Mouse (Mus musculus) kidney, adult 2 months (tissue): ENCODE data around the gene Iqschfp. TPM values are rescaled to one million over a fixed set of nuclear protein-coding genes. Genes with fewer than 3 reads are reported as not detected.

Experiments
- DNase-seq: peaks from one replicate; pipeline ENCODE4 v3.0.0; 2021
- H3K27ac ChIP-seq: fragments of 200-500 bp; 2 replicates; pipeline ENCODE4 v1.5.1; 2012; ENCODE audit warnings: low read depth, low read length, control low read depth, inconsistent platforms; ENCODE audit not compliant: insufficient read depth
- H3K27me3 ChIP-seq: fragments of 200-500 bp; replicated peaks from 2 replicates; pipeline ENCODE4 v1.6.1; 2012; ENCODE audit warnings: mild to moderate bottlenecking, moderate library complexity, low read length, inconsistent platforms; ENCODE audit not compliant: control insufficient read depth, insufficient read depth
- H3K36me3 ChIP-seq: fragments of 200-500 bp; 2 replicates; pipeline ENCODE4 v1.6.1; 2012; ENCODE audit warnings: mild to moderate bottlenecking, moderate library complexity, low read length, inconsistent platforms; ENCODE audit not compliant: control insufficient read depth, insufficient read depth
- H3K4me1 ChIP-seq: fragments of 200-500 bp; 2 replicates; pipeline ENCODE4 v1.6.1; 2011; ENCODE audit warnings: low read length; ENCODE audit not compliant: control insufficient read depth, insufficient read depth
- H3K4me3 ChIP-seq: fragments of 200-500 bp; 2 replicates; pipeline ENCODE4 v1.5.1; 2011; ENCODE audit warnings: mild to moderate bottlenecking, low read depth, low read length, control low read depth; ENCODE audit not compliant: insufficient read depth
- CTCF ChIP-seq: fragments of 200-500 bp; conservative IDR thresholded peaks from 2 replicates; pipeline ENCODE4 v1.5.1; 2011; ENCODE audit warnings: low read depth, mild to moderate bottlenecking, control low read depth, low read length, moderate library complexity, mixed read lengths; ENCODE audit not compliant: insufficient read depth, insufficient read length
- POLR2A ChIP-seq: fragments of 200-500 bp; IDR thresholded peaks from one replicate; pipeline ENCODE4 v1.6.1; 2011; ENCODE audit warnings: low read depth, low read length, control low read depth
- WGBS: fragments of 180-500 bp; shearing (Covaris S2); methylation state at CpG from one replicate; pipeline ENCODE4 v1.1.7; 2018; 5-methylcytosine and 5-hydroxymethylcytosine counted together
- polyA plus RNA-seq: library from polyadenylated mRNA; depleted of rRNA; stranded (reverse); fragments of >200 nt; gene quantifications from 2 replicates; pipeline ENCODE4 v1.2.3, GENCODE M21; 2012

Iqschfp gene
- polyA plus RNA-seq, 1 experiment: not detected

DNA sequence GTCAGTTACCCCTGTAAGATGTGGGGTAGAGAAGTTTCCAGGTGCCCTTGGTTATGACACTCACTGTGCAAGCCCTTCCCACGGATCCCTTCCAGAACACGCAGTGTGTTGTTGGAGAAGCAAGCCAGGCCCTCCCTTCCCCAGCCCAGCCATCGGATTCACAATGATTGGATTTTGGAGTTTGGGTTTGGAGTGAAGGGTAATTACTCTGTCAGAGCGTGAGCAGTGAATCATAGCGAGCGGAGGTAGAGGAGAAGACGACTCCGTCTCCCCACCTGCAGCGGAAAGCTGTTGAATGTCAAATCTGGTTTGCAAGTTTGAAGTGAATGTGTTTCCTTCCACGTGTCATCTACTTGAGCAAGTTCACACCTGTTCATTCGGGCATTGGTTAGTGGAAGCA, 620.3 kb downstream of the Iqschfp start:
- no peaks in the 10 kb centered on the region for H3K36me3 ChIP-seq

DNA sequence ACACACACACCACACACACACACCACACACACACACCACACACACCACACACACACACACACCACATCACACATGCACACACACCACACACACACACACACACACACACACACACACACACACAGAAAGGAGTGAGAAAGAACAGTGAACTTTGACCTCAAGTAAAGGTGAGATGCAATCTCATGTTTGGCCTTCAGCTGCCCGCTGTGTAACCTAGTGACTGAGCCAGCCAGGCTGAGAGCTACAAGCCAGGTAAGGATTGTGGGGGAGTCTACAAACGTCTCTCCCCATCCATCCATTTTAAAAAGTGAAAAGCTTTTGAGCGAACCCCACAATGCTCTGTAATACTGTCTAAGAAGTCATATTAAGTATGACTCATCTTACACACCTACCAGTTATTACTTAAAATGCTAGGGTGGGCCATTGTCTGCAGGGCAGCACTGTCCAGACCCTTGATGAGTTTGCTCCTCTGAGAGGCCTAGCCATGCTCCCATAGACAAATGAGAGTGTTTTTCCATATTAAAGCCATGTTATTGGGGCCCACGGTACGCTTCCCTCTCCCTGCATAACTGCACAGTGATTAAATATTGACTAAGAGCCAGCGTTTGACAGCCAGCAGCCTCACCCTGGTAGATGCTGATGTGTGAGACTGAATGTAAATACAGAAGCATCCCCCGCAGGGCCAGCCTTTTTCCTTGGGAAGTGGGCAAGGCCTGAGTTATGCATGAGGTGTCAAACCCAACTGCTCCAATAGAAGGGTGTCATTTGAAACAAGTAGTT, 621.5 kb downstream of the Iqschfp start:
- WGBS: 33% methylated on average over 7 of the region's 7 CpGs
- H3K27ac ChIP-seq: peak overlapping the region; percentile 62
- H3K27me3 ChIP-seq: no peaks in the 10 kb centered on the region
- peaks cover 48% of the 10 kb centered on the region for H3K4me1 ChIP-seq
- no peak overlapping the region for H3K4me3 ChIP-seq
- H3K36me3 ChIP-seq: no peaks in the 10 kb centered on the region
- no peak for TF ChIP-seq POLR2A
- no peak for TF ChIP-seq CTCF
- DNase-seq: peak; percentile 59

More for the DNA sequence above, 620.3 kb downstream of the Iqschfp start:
- H3K4me1 ChIP-seq: peaks cover 51% of the 10 kb centered on the region
- TF ChIP-seq POLR2A: no peak
- no peak for TF ChIP-seq CTCF
- no peak overlapping the region for H3K4me3 ChIP-seq
- peak; percentile 44 for DNase-seq
- H3K27me3 ChIP-seq: no peaks in the 10 kb centered on the region
- WGBS: 48% methylated on average over 11 of the region's 11 CpGs
- peak overlapping the region; percentile 27; the same call in 1 of the 2 replicates for H3K27ac ChIP-seq

GRCm38 (mm10) chr3:68514120-68514497, 622.1 kb downstream of the Iqschfp start:
- Histone ChIP-seq H3K36me3 (no peaks in the 10 kb centered on the region), H3K27ac (peak overlapping the region; percentile 62; the same call in 1 of the 2 replicates), H3K27me3 (no peaks in the 10 kb centered on the region), H3K4me1 (peaks cover 47% of the 10 kb centered on the region), H3K4me3 (no peak overlapping the region)
- 80% methylated on average over 3 of the region's 3 CpGs for WGBS
- no peak for DNase-seq
- TF ChIP-seq POLR2A: no peak
- TF ChIP-seq CTCF: no peak

GRCm38 (mm10) chr3:68514717-68515116, 622.7 kb downstream of the Iqschfp start:
- Histone ChIP-seq H3K36me3 (no peaks in the 10 kb centered on the region), H3K4me3 (no peak overlapping the region), H3K27me3 (no peaks in the 10 kb centered on the region), H3K27ac (peak overlapping the region; percentile 63), H3K4me1 (peaks cover 44% of the 10 kb centered on the region)
- TF ChIP-seq POLR2A: no peak
- no peak for TF ChIP-seq CTCF
- DNase-seq: peak; percentile 87
- WGBS: 68% methylated on average over 3 of the region's 3 CpGs

DNA sequence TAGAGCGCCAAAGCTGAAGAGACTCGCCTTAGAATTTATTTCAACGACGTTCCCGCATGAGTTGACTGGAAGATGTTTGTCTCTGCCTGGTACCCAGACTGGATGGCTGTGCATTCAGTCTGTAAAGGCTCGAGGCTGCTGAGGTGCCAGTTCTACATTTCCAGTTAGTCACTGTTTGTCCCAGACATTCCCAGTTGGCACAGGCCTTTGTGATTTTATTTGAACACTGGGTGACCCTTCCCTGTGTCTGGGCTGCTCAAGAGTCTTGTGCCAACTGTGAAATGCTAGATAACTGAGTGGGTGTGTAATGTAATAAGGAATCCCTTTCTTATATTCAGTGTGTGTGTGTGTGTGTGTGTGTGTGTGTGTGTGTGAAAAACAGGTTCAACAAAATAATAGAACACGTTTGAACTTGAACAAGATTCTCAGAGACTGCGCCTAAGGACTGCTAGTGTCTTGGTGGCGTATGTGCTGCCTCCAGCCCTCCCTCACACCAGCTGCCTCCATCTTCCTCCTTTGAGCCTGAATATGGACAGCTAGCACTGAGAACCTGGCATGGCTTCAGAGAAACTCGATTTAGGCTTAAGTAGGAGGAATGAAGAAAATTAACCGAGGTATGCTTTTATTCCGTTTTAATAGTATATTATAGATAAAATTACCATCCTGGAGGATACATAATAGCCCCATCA, 624.5 kb downstream of the Iqschfp start:
- TF ChIP-seq CTCF (no peak), POLR2A (no peak)
- WGBS: 77% methylated on average over 12 of the region's 12 CpGs

GRCm38 (mm10) chr3:68517236-68517635, 625.2 kb downstream of the Iqschfp start:
- 53% methylated on average over 7 of the region's 7 CpGs for WGBS
- Histone ChIP-seq H3K27ac (no peak overlapping the region), H3K36me3 (no peaks in the 10 kb centered on the region), H3K4me3 (no peak overlapping the region), H3K4me1 (peaks cover 36% of the 10 kb centered on the region), H3K27me3 (no peaks in the 10 kb centered on the region)
- DNase-seq: no peak
- TF ChIP-seq POLR2A (no peak), CTCF (no peak)

More for the DNA sequence above, 624.5 kb downstream of the Iqschfp start:
- Histone ChIP-seq H3K4me3 (no peak overlapping the region), H3K27ac (no peak overlapping the region), H3K27me3 (no peaks in the 10 kb centered on the region), H3K36me3 (no peaks in the 10 kb centered on the region), H3K4me1 (peaks cover 43% of the 10 kb centered on the region)
- no peak for DNase-seq

- 85% methylated on average over 8 of the region's 8 CpGs for WGBS
- no peak for TF ChIP-seq CTCF
- no peak for TF ChIP-seq POLR2A
- no peak for DNase-seq
- Histone ChIP-seq H3K4me3 (no peak overlapping the region), H3K4me1 (peaks cover 28% of the 10 kb centered on the region), H3K36me3 (no peaks in the 10 kb centered on the region), H3K27me3 (no peaks in the 10 kb centered on the region), H3K27ac (no peak overlapping the region)
Measured at GRCm38 (mm10) chr3:68518041-68518440, 626.0 kb downstream of the Iqschfp start.
